Mouse (Mus musculus) spleen, adult 2 months (tissue): ENCODE data around the gene Pfdn4. TPM values are rescaled to one million over a fixed set of nuclear protein-coding genes. Genes with fewer than 3 reads are reported as not detected.
"Not testable (repeated sequence)": the region's sequence is repeated elsewhere in the genome, so short reads cannot be mapped to it uniquely, and the experiment has no call there.

Experiments used
- DNase-seq, 2 experiments: peaks; one replicate each; pipeline versions ENCODE4 v3.0.0 to v3.0.0-alpha.2; 2012 to 2021; ENCODE audit warnings: low spot score in 2 of 2, low read depth in 1 of 2
- H3K27ac ChIP-seq: fragments of 200-500 bp; 2 replicates; pipeline ENCODE4 v1.5.1; 2012; ENCODE audit warnings: low read length, inconsistent platforms; ENCODE audit not compliant: insufficient read depth
- H3K27me3 ChIP-seq: fragments of 200-500 bp; 2 replicates; pipeline ENCODE4 v1.6.1; 2012; ENCODE audit warnings: mild to moderate bottlenecking, moderate library complexity, low read length, inconsistent platforms; ENCODE audit not compliant: control insufficient read depth, insufficient read depth
- H3K36me3 ChIP-seq: fragments of 200-500 bp; 2 replicates; pipeline ENCODE4 v1.6.1; 2012; ENCODE audit warnings: mild to moderate bottlenecking, low read length, inconsistent platforms; ENCODE audit not compliant: control insufficient read depth, insufficient read depth
- H3K4me1 ChIP-seq: fragments of 200-500 bp; 2 replicates; pipeline ENCODE4 v1.6.1; 2011; ENCODE audit warnings: inconsistent platforms; ENCODE audit not compliant: control insufficient read depth, insufficient read depth, insufficient read length
- H3K4me3 ChIP-seq: fragments of 200-500 bp; 2 replicates; pipeline ENCODE4 v1.5.1; 2011; ENCODE audit warnings: mild to moderate bottlenecking, inconsistent platforms; ENCODE audit not compliant: insufficient read depth, insufficient read length; ENCODE audit errors: extremely low read depth
- CTCF ChIP-seq: fragments of 200-500 bp; IDR thresholded peaks from 2 replicates; pipeline ENCODE4 v1.5.1; 2011; ENCODE audit warnings: mild to moderate bottlenecking, inconsistent platforms; ENCODE audit not compliant: insufficient read depth, insufficient read length, insufficient replicate concordance; ENCODE audit errors: extremely low read depth
- POLR2A ChIP-seq: fragments of 200-500 bp; IDR thresholded peaks from 2 replicates; pipeline ENCODE4 v1.6.1; 2011; ENCODE audit warnings: low read depth, low read length, inconsistent platforms
- WGBS: fragments of 180-500 bp; shearing (Covaris S2); methylation state at CpG from one replicate; pipeline ENCODE4 v1.1.7; 2018; 5-methylcytosine and 5-hydroxymethylcytosine counted together
- polyA plus RNA-seq: library from polyadenylated mRNA; depleted of rRNA; stranded (reverse); fragments of >200 nt; gene quantifications from 2 replicates; pipeline ENCODE4 v1.2.3, GENCODE M21; 2012; rRNA removed

Gene Pfdn4
- polyA plus RNA-seq = 3.0 and 4.0 TPM in 2 replicates

- H3K4me1 ChIP-seq = no peaks in the 10 kb centered on the region
- TF ChIP-seq CTCF (no peak), POLR2A (no peak)
- peaks cover 22% of the 10 kb centered on the region for H3K27me3 ChIP-seq
- DNase-seq = no peak
- WGBS = 3% methylated on average over 46 of the region's 46 CpGs
- H3K36me3 ChIP-seq = no peaks in the 10 kb centered on the region
- H3K4me3 ChIP-seq = no peak within 1 kb of the TSS
- H3K27ac ChIP-seq = no peak within 1 kb of the TSS
Measured at GRCm38 (mm10) chr2:170496154-170496930, at the start of gene Pfdn4. Gene Pfdn4, plus strand, starts transcription at chr2:170496428.

- no peak for DNase-seq
- no peaks in the 10 kb centered on the region for H3K27me3 ChIP-seq
- H3K36me3 ChIP-seq = no peaks in the 10 kb centered on the region
- WGBS = 82% methylated on average over 5 of the region's 5 CpGs
- TF ChIP-seq CTCF = no peak
- no peak for TF ChIP-seq POLR2A
- no peaks in the 10 kb centered on the region for H3K4me1 ChIP-seq
- no peak overlapping the region for H3K4me3 ChIP-seq
- H3K27ac ChIP-seq = no peak overlapping the region
Measured at GRCm38 (mm10) chr2:170446843-170447383, 49.3 kb upstream of the Pfdn4 start.

- no peak for DNase-seq
- no peaks in the 10 kb centered on the region for H3K4me1 ChIP-seq
- TF ChIP-seq CTCF = no peak
- TF ChIP-seq POLR2A = no peak
- no peak overlapping the region for H3K4me3 ChIP-seq
- no peaks in the 10 kb centered on the region for H3K27me3 ChIP-seq
- no peaks in the 10 kb centered on the region for H3K36me3 ChIP-seq
- H3K27ac ChIP-seq = no peak overlapping the region
- 82% methylated on average over 10 of the region's 10 CpGs for WGBS
Measured at GRCm38 (mm10) chr2:170447651-170448050, 48.6 kb upstream of the Pfdn4 start.

GRCm38 (mm10) chr2:170450933-170451332, 45.3 kb upstream of the Pfdn4 start:
- Histone ChIP-seq H3K27me3 (no peaks in the 10 kb centered on the region), H3K27ac (no peak overlapping the region), H3K4me1 (no peaks in the 10 kb centered on the region), H3K4me3 (no peak overlapping the region), H3K36me3 (no peaks in the 10 kb centered on the region)
- peak in 1 of 2 experiments; percentile 50 for DNase-seq
- no peak for TF ChIP-seq POLR2A
- TF ChIP-seq CTCF = peak; percentile 64; the same call in 1 of the 2 replicates
- 14% methylated on average over 9 of the region's 9 CpGs for WGBS

GRCm38 (mm10) chr2:170453809-170454208, 42.4 kb upstream of the Pfdn4 start:
- H3K4me1 ChIP-seq, H3K4me3 ChIP-seq, H3K27ac ChIP-seq, H3K36me3 ChIP-seq, H3K27me3 ChIP-seq, DNase-seq: not testable (repeated sequence)
- 81% methylated on average over 3 of the region's 4 CpGs for WGBS

- Histone ChIP-seq H3K4me3 (no peak overlapping the region), H3K4me1 (no peaks in the 10 kb centered on the region), H3K36me3 (no peaks in the 10 kb centered on the region), H3K27me3 (no peaks in the 10 kb centered on the region), H3K27ac (no peak overlapping the region)
- no peak for TF ChIP-seq CTCF
- 72% methylated on average over 10 of the region's 10 CpGs for WGBS
- no peak for DNase-seq
Measured at GRCm38 (mm10) chr2:170459183-170459582, 37.0 kb upstream of the Pfdn4 start.

GRCm38 (mm10) chr2:170459805-170460204, 36.4 kb upstream of the Pfdn4 start:
- no peak overlapping the region for H3K4me3 ChIP-seq
- TF ChIP-seq POLR2A (no peak), CTCF (no peak)
- no peak overlapping the region for H3K27ac ChIP-seq
- no peaks in the 10 kb centered on the region for H3K36me3 ChIP-seq
- no peaks in the 10 kb centered on the region for H3K4me1 ChIP-seq
- WGBS = 40% methylated on average over 9 of the region's 9 CpGs
- DNase-seq = no peak
- H3K27me3 ChIP-seq = no peaks in the 10 kb centered on the region
